Mouse (Mus musculus) gastrocnemius, adult 2 months (tissue): ENCODE data around the gene Raver2. TPM values are rescaled to one million over a fixed set of nuclear protein-coding genes. Genes with fewer than 3 reads are reported as not detected.
A peak's percentile ranks its signal among the peaks of the same experiment; 100 is the strongest.

Source experiments
- DNase-seq: peaks from one replicate; pipeline ENCODE4 v3.0.0; 2022
- H3K27ac ChIP-seq: fragments of 200-600 bp; 2 replicates; pipeline ENCODE4 v1.8.1; 2022; ENCODE audit warnings: mild to moderate bottlenecking
- H3K4me3 ChIP-seq: fragments of 200-600 bp; 2 replicates; pipeline ENCODE4 v1.8.1; 2022; ENCODE audit warnings: mild to moderate bottlenecking, moderate library complexity
- CTCF ChIP-seq: fragments of 200-600 bp; IDR thresholded peaks from 2 replicates; pipeline ENCODE4 v1.8.1; 2022; ENCODE audit warnings: antibody characterized with exemption, mild to moderate bottlenecking, moderate library complexity
- intact Hi-C: fragments of 180-260 bp; cut with DNase I; formaldehyde crosslinking; loops from one replicate; pipeline ENCODE4 v1.15.1; 2025
- long read RNA-seq, 2 experiments: library from polyadenylated mRNA; stranded (forward); transcript quantifications; one replicate each; pipeline ENCODE4 v2.0.0; 2021
- total RNA-seq, 2 experiments: library from RNA; stranded (reverse); gene quantifications; 2 replicates each; pipeline ENCODE4 v1.2.3; 2021

The Raver2 gene
- total RNA-seq, result 1 to 10 TPM; 1.6 to 6.7 TPM
- long read RNA-seq, experiment 1, full-length matches to known transcripts, result 22 of 28 reads
- long read RNA-seq, experiment 1, partial matches to known transcripts, result 3 of 28 reads
- long read RNA-seq, experiment 1, other reads (novel, unspliced or antisense), result 3 of 28 reads
- long read RNA-seq, experiment 2, full-length matches to known transcripts, result 8 of 9 reads
- long read RNA-seq, experiment 2, partial matches to known transcripts, result 0 of 9 reads
- long read RNA-seq, experiment 2, other reads (novel, unspliced or antisense), result 1 of 9 reads

- peak; percentile 72 for DNase-seq
- TF ChIP-seq CTCF, result peak; percentile 43
- Histone ChIP-seq H3K4me3 (peak within 1 kb of the TSS; percentile 83), H3K27ac (peak within 1 kb of the TSS; percentile 66)
- intact Hi-C loops, result no loop called here
Measured at GRCm38 (mm10) chr4:101068786-101069153, at the start of gene Raver2. Gene Raver2 (plus strand): TSS chr4:101068983.

- intact Hi-C loops, result no loop called here
- no peak within 1 kb of the TSS for H3K4me3 ChIP-seq
- H3K27ac ChIP-seq, result no peak within 1 kb of the TSS
- no peak for DNase-seq
- no peak for TF ChIP-seq CTCF
Measured at GRCm38 (mm10) chr4:101020596-101020995, 48.2 kb upstream of the Raver2 start, which contains the start of gene Gm10577. Gene Gm10577 (minus strand): TSS chr4:101020696.

GRCm38 (mm10) chr4:101026566-101026965 lies 42.2 kb upstream of the Raver2 start:
- intact Hi-C loops, result no loop called here
- Histone ChIP-seq H3K4me3 (no peak overlapping the region), H3K27ac (no peak overlapping the region)
- DNase-seq, result no peak
- no peak for TF ChIP-seq CTCF

- TF ChIP-seq CTCF, result no peak
- no peak for DNase-seq
- intact Hi-C loops, result no loop called here
- no peak overlapping the region for H3K4me3 ChIP-seq
- no peak overlapping the region for H3K27ac ChIP-seq
Measured at GRCm38 (mm10) chr4:101026995-101027394, 41.8 kb upstream of the Raver2 start.

GRCm38 (mm10) chr4:101027852-101028411 lies 40.9 kb upstream of the Raver2 start:
- H3K4me3 ChIP-seq, result no peak overlapping the region
- no peak for TF ChIP-seq CTCF
- H3K27ac ChIP-seq, result no peak overlapping the region
- intact Hi-C loops, result no loop called here
- DNase-seq, result no peak

- Histone ChIP-seq H3K27ac (no peak overlapping the region), H3K4me3 (no peak overlapping the region)
- TF ChIP-seq CTCF, result no peak
- no peak for DNase-seq
- intact Hi-C loops, result no loop called here
Measured at GRCm38 (mm10) chr4:101033047-101033446, 35.7 kb upstream of the Raver2 start.

- Histone ChIP-seq H3K4me3 (no peak overlapping the region), H3K27ac (no peak overlapping the region)
- no peak for DNase-seq
- TF ChIP-seq CTCF, result no peak
- intact Hi-C loops, result no loop called here
Measured at GRCm38 (mm10) chr4:101035131-101035530, 33.7 kb upstream of the Raver2 start.

GRCm38 (mm10) chr4:101037156-101037555 lies 31.6 kb upstream of the Raver2 start:
- Histone ChIP-seq H3K4me3 (no peak overlapping the region), H3K27ac (peak overlapping the region; percentile 32; the same call in 1 of the 2 replicates)
- no peak for DNase-seq
- TF ChIP-seq CTCF, result no peak
- intact Hi-C loops, result no loop called here

GRCm38 (mm10) chr4:101043691-101044090 lies 25.1 kb upstream of the Raver2 start:
- Histone ChIP-seq H3K4me3 (no peak overlapping the region), H3K27ac (no peak overlapping the region)
- no peak for DNase-seq
- no peak for TF ChIP-seq CTCF
- intact Hi-C loops, result no loop called here

- no peak for DNase-seq
- TF ChIP-seq CTCF, result no peak
- Histone ChIP-seq H3K27ac (no peak overlapping the region), H3K4me3 (no peak overlapping the region)
- intact Hi-C loops, result no loop called here
Measured at GRCm38 (mm10) chr4:101044149-101044548, 24.6 kb upstream of the Raver2 start.

- H3K4me3 ChIP-seq, result no peak overlapping the region
- no peak for DNase-seq
- intact Hi-C loops, result no loop called here
- TF ChIP-seq CTCF, result no peak
- H3K27ac ChIP-seq, result no peak overlapping the region
Measured at GRCm38 (mm10) chr4:101046576-101046975, 22.2 kb upstream of the Raver2 start.

- no peak for TF ChIP-seq CTCF
- no peak for DNase-seq
- Histone ChIP-seq H3K4me3 (no peak overlapping the region), H3K27ac (no peak overlapping the region)
- intact Hi-C loops, result no loop called here
Measured at GRCm38 (mm10) chr4:101062146-101062545, 6.6 kb upstream of the Raver2 start.

- intact Hi-C loops, result no loop called here
- TF ChIP-seq CTCF, result no peak
- H3K4me3 ChIP-seq, result no peak overlapping the region
- H3K27ac ChIP-seq, result no peak overlapping the region
- DNase-seq, result no peak
Measured at GRCm38 (mm10) chr4:101066401-101066800, 2.4 kb upstream of the Raver2 start.
